Mouse (Mus musculus): ENCODE results near the gene Fam84b.

- TF ChIP-seq CTCF (IDR thresholded peaks at IDR 0.05; ENCODE audit: low read depth, low read length) (no peak), POLR2A (IDR thresholded peaks at IDR 0.05; ENCODE audit: extremely low read depth, insufficient read depth, low read length) (no peak)
These were observed 7.7 kb downstream of the Fam84b start for GRCm38 (mm10) chr15:60845886-60846285.
